Mouse (Mus musculus) intestine, embryonic 16.5 days (tissue): Measurements from ENCODE around the gene Lcn5. TPM values are rescaled to one million over a fixed set of nuclear protein-coding genes. Genes with fewer than 3 reads are reported as not detected.
A peak's percentile ranks its signal among the peaks of the same experiment; 100 is the strongest.

Experiments
- ATAC-seq: fragments of 200-750 bp; cut with Nextera tagmentation; 2 replicates; pipeline ENCODE4 v1.8.0; 2017; ENCODE audit warnings: moderate TSS enrichment, moderate library complexity
- H3K27ac ChIP-seq: fragments of 300-500 bp; sonication (generic); 2 replicates; pipeline ENCODE4 v1.5.1; 2014; ENCODE audit warnings: mild to moderate bottlenecking, low read length
- H3K27me3 ChIP-seq: fragments of 300-500 bp; sonication (generic); replicated peaks from 2 replicates; pipeline ENCODE4 v1.6.1; 2014; ENCODE audit warnings: low read length, control low read depth, mixed read lengths; ENCODE audit not compliant: control insufficient read depth, insufficient read depth
- H3K36me3 ChIP-seq: fragments of 300-500 bp; sonication (generic); 2 replicates; pipeline ENCODE4 v1.6.1; 2014; ENCODE audit warnings: low read length, control low read depth; ENCODE audit not compliant: control insufficient read depth, insufficient read depth
- H3K4me1 ChIP-seq: fragments of 300-500 bp; sonication (generic); 2 replicates; pipeline ENCODE4 v1.6.1; 2014; ENCODE audit warnings: low read length, control low read depth, mixed read lengths; ENCODE audit not compliant: control insufficient read depth, insufficient read depth
- H3K4me2 ChIP-seq: fragments of 300-500 bp; sonication (generic); 2 replicates; pipeline ENCODE4 v1.6.1; 2014; ENCODE audit warnings: low read depth, low read length, control low read depth
- H3K4me3 ChIP-seq: fragments of 300-500 bp; sonication (generic); 2 replicates; pipeline ENCODE4 v1.5.1; 2014; ENCODE audit warnings: mild to moderate bottlenecking, low read length
- H3K9ac ChIP-seq: fragments of 300-500 bp; sonication (generic); 2 replicates; pipeline ENCODE4 v1.6.1; 2014; ENCODE audit warnings: low read depth, low read length
- H3K9me3 ChIP-seq: fragments of 300-500 bp; sonication (generic); 2 replicates; pipeline ENCODE4 v1.6.1; 2016; ENCODE audit warnings: low read length, control low read depth; ENCODE audit not compliant: control insufficient read depth
- WGBS: fragments of 180-500 bp; shearing (Covaris S2); extraction: QIAGEN DNeasy Blood & Tissue Kit; methylation state at CpG from one replicate; pipeline ENCODE4 v1.1.7; 2014; 5-methylcytosine and 5-hydroxymethylcytosine counted together
- polyA plus RNA-seq: library from polyadenylated mRNA; unstranded; fragments of >200 nt; fragmentation: Nextera tagmentation; extraction: Ambion mirVana; gene quantifications from 2 replicates; pipeline ENCODE4 v1.2.1, GENCODE M21; 2015

Lcn5 gene
- polyA plus RNA-seq, 1 experiment from 2014 or later, result not detected

DNA sequence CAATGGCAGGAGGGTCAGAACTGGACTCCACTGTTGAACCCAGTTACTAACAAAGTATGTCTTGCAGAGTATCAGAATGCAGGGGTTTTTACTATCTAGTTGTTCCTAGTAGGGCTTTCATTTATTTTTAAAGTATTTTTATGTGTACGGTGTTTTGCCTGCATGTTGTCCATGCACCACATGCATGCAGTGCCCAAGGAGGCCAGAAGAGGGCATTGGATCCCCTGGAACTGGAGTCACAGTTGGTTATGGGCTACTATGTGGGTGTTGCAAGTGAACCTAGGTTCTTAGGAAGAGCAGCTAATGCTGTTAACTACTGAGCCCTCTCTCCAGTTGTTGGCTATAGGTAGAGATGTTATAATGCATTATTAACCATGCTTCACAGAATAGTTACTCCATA is 5.8 kb downstream of the Lcn5 start:
- H3K9me3 ChIP-seq, result no peaks in the 10 kb centered on the region
- H3K9ac ChIP-seq, result no peak overlapping the region
- H3K4me3 ChIP-seq, result no peak overlapping the region
- H3K27ac ChIP-seq, result no peak overlapping the region
- no peaks in the 10 kb centered on the region for H3K36me3 ChIP-seq
- whole genome bisulfite sequencing, result 60% methylated on average over 1 of the region's 1 CpGs
- ATAC-seq, result no peak
- H3K4me1 ChIP-seq, result no peaks in the 10 kb centered on the region
- H3K4me2 ChIP-seq, result no peak overlapping the region
- H3K27me3 ChIP-seq, result no peaks in the 10 kb centered on the region

GRCm38 (mm10) chr2:25664125-25664524 is 6.4 kb downstream of the Lcn5 start:
- no peaks in the 10 kb centered on the region for H3K36me3 ChIP-seq
- no peaks in the 10 kb centered on the region for H3K4me1 ChIP-seq
- ATAC-seq, result no peak
- no peak overlapping the region for H3K4me2 ChIP-seq
- H3K27me3 ChIP-seq, result no peaks in the 10 kb centered on the region
- H3K9me3 ChIP-seq, result no peaks in the 10 kb centered on the region
- H3K4me3 ChIP-seq, result no peak overlapping the region
- H3K9ac ChIP-seq, result no peak overlapping the region
- WGBS, result 88% methylated on average over 5 of the region's 5 CpGs
- no peak overlapping the region for H3K27ac ChIP-seq

GRCm38 (mm10) chr2:25666516-25666915 is 8.8 kb downstream of the Lcn5 start:
- no peaks in the 10 kb centered on the region for H3K4me1 ChIP-seq
- no peak overlapping the region for H3K4me3 ChIP-seq
- no peak overlapping the region for H3K4me2 ChIP-seq
- no peak overlapping the region for H3K27ac ChIP-seq
- H3K27me3 ChIP-seq, result no peaks in the 10 kb centered on the region
- H3K9ac ChIP-seq, result no peak overlapping the region
- no peaks in the 10 kb centered on the region for H3K36me3 ChIP-seq
- ATAC-seq, result no peak
- WGBS, result 63% methylated on average over 1 of the region's 1 CpGs
- H3K9me3 ChIP-seq, result no peaks in the 10 kb centered on the region

DNA sequence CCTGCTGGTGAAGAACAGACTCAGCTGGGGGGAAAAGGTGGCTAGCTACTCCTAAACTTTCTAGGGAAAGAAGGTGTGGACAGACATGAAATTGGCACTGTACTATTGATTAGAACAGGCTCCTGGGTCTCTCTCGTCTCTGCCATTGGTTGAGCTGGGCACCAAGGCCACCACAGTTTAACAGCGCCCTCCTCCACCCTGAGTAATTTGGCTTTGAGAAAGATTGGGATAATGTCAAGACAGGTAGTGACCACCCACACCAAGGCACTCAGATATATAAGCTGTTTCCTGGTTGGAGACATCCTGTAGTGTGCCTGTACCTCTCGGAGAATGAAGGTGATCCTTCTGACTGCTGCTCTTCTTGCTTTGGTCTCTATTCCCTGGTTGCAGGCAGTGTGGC is 18.7 kb downstream of the Lcn5 start, which contains the start of gene Lcn6:
Lcn6 (plus strand) TSS at position 301 of the 400 bp plus-strand sequence.
- Histone ChIP-seq H3K4me1 (no peaks in the 10 kb centered on the region), H3K27ac (no peak within 1 kb of the TSS), H3K4me2 (no peak within 1 kb of the TSS), H3K9me3 (no peaks in the 10 kb centered on the region), H3K4me3 (no peak within 1 kb of the TSS), H3K27me3 (0 out of 2 replicates have a peak, but pooled peaks cover 2% of the 10 kb centered on the region), H3K36me3 (no peaks in the 10 kb centered on the region), H3K9ac (no peak within 1 kb of the TSS)
- no peak for ATAC-seq
- WGBS, result 89% methylated on average over 3 of the region's 3 CpGs

- Histone ChIP-seq H3K36me3 (no peaks in the 10 kb centered on the region), H3K4me1 (no peaks in the 10 kb centered on the region), H3K27me3 (0 out of 2 replicates have a peak, but pooled peaks cover 2% of the 10 kb centered on the region), H3K9ac (no peak overlapping the region), H3K27ac (no peak overlapping the region), H3K9me3 (no peaks in the 10 kb centered on the region), H3K4me3 (no peak overlapping the region), H3K4me2 (no peak overlapping the region)
- no peak for ATAC-seq
- WGBS, result 78% methylated on average over 6 of the region's 6 CpGs
Observed at GRCm38 (mm10) chr2:25679559-25679958, 21.8 kb downstream of the Lcn5 start.

GRCm38 (mm10) chr2:25682426-25682825 is 24.7 kb downstream of the Lcn5 start, which contains the start of gene Lcn10:
Gene Lcn10, plus strand, starts transcription at chr2:25682726.
- Histone ChIP-seq H3K4me3 (no peak within 1 kb of the TSS), H3K36me3 (no peaks in the 10 kb centered on the region), H3K27me3 (0 out of 2 replicates have a peak, but pooled peaks cover 1% of the 10 kb centered on the region), H3K4me2 (no peak within 1 kb of the TSS), H3K9me3 (no peaks in the 10 kb centered on the region), H3K4me1 (no peaks in the 10 kb centered on the region), H3K27ac (no peak within 1 kb of the TSS), H3K9ac (no peak within 1 kb of the TSS)
- ATAC-seq, result no peak
- WGBS, result 63% methylated on average over 2 of the region's 2 CpGs

GRCm38 (mm10) chr2:25686941-25687340 is 29.2 kb downstream of the Lcn5 start:
- Histone ChIP-seq H3K9ac (no peak overlapping the region), H3K27me3 (no peaks in the 10 kb centered on the region), H3K9me3 (no peaks in the 10 kb centered on the region), H3K4me1 (no peaks in the 10 kb centered on the region), H3K27ac (no peak overlapping the region), H3K4me3 (no peak overlapping the region), H3K36me3 (no peaks in the 10 kb centered on the region), H3K4me2 (no peak overlapping the region)
- WGBS, result 80% methylated on average over 4 of the region's 4 CpGs
- ATAC-seq, result no peak

DNA sequence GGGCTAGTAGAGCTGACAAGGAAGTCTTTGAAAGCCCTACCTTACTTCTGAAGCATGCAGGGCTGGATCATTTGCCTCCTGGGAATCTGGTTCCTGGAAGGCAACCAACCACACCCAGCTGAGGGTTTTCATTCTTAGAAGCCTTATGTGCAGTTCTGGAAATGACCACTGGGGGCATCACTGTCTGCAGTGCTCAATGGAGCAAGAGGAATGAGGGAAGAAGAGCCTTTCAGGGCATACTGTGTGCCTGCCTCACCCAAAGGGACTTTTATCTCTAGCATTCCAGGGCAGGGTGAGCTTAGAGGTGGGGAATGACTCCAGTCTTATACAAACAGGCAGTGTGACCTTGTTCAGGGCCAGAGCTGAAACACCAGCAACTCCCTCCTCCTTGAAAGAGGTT is 36.9 kb downstream of the Lcn5 start:
- H3K4me1 ChIP-seq, result no peaks in the 10 kb centered on the region
- no peak overlapping the region for H3K27ac ChIP-seq
- H3K27me3 ChIP-seq, result no peaks in the 10 kb centered on the region
- H3K9me3 ChIP-seq, result no peaks in the 10 kb centered on the region
- H3K4me3 ChIP-seq, result no peak overlapping the region
- no peaks in the 10 kb centered on the region for H3K36me3 ChIP-seq
- ATAC-seq, result peak; percentile 79
- no peak overlapping the region for H3K4me2 ChIP-seq
- H3K9ac ChIP-seq, result no peak overlapping the region

- H3K27ac ChIP-seq, result no peak overlapping the region
- ATAC-seq, result no peak
- H3K9ac ChIP-seq, result no peak overlapping the region
- H3K36me3 ChIP-seq, result no peaks in the 10 kb centered on the region
- H3K4me1 ChIP-seq, result no peaks in the 10 kb centered on the region
- 70% methylated on average over 4 of the region's 4 CpGs for whole genome bisulfite sequencing
- no peaks in the 10 kb centered on the region for H3K27me3 ChIP-seq
- H3K4me2 ChIP-seq, result no peak overlapping the region
- no peaks in the 10 kb centered on the region for H3K9me3 ChIP-seq
- H3K4me3 ChIP-seq, result no peak overlapping the region
Observed at GRCm38 (mm10) chr2:25696951-25697350, 39.2 kb downstream of the Lcn5 start.

- Histone ChIP-seq H3K9ac (no peak overlapping the region), H3K4me1 (no peaks in the 10 kb centered on the region), H3K36me3 (no peaks in the 10 kb centered on the region), H3K4me2 (no peak overlapping the region), H3K9me3 (no peaks in the 10 kb centered on the region), H3K4me3 (no peak overlapping the region), H3K27ac (no peak overlapping the region), H3K27me3 (no peaks in the 10 kb centered on the region)
- no peak for ATAC-seq
- 83% methylated on average over 2 of the region's 2 CpGs for WGBS
Observed at GRCm38 (mm10) chr2:25698696-25699095, 40.9 kb downstream of the Lcn5 start.
